Mouse (Mus musculus): ENCODE measurements at regions not wholly inside any gene's neighbourhood (a gene's known extent, or its start where the extent isn't known, plus 50 kb on each side); places are given as distances from the start of the nearest gene placed in this dataset.

DNA sequence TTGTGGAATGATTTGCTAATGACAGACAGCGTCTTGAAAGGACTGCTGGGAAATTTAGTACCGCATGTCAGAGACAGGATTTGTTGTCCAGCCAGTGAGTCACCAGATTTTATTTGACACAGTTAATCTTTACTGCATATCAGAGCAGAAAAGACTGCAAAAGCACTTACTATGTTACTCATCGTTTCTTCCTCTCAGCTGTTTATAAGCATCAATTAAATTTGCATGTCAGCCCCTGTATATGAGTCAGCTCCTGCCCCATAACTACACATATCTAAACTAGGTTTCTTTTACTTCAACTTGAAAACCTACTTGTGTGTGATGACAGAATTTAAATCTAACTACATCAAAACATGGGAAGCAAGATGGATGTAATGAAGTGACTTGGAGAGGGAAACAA lies 440.4 kb upstream of the Dppa4 start:
- Histone ChIP-seq H3K4me2 (ENCODE audit: low read depth, low read length) (no peak overlapping the region), H3K27ac (ENCODE audit: low read depth) (no peak overlapping the region), H3K36me3 (replicated peaks; ENCODE audit: insufficient read depth, low read length) (no peaks in the 10 kb centered on the region), H3K9ac (replicated peaks) (no peak overlapping the region), H3K9me3 (ENCODE audit: low read length) (no peaks in the 10 kb centered on the region), H3K27me3 (ENCODE audit: insufficient read depth, low read length) (no peaks in the 10 kb centered on the region), H3K4me3 (ENCODE audit: low read depth, low read length) (no peak overlapping the region), H3K4me1 (ENCODE audit: insufficient read depth) (no peaks in the 10 kb centered on the region)
- ATAC-seq (no peak), DNase-seq (no peak)
- TF ChIP-seq CTCF (IDR thresholded peaks at IDR 0.05; ENCODE audit: low read depth) (no peak), EP300 (IDR thresholded peaks at IDR 0.05; ENCODE audit: low read depth) (no peak)
- WGBS (ENCODE audit: insufficient replicate concordance): 85% methylated on average over 3 of the region's 3 CpGs

DNA sequence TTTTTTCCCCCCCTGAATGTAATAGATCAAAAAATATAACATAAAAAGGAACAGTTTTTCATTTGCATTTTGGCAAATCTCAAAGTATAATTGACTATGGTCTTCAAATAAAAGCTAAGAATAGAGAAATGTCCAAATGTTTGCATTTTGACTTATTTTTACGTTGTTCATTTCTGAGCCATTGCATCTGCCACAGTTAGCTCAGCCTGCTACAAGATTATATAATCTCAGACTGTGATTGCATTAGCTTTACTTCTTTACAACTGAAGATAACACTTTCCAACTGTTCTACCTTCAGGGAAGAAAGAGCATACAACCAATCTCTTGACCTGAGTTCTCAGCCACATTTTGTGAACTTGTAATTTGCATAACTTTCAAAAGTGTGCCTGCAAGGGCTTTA lies 431.9 kb upstream of the Dppa4 start:
- WGBS (ENCODE audit: insufficient replicate concordance): 54% methylated on average over 1 of the region's 1 CpGs
- no peak overlapping the region for H3K9ac ChIP-seq (replicated peaks)
- H3K27ac ChIP-seq (ENCODE audit: low read depth): no peak overlapping the region
- no peaks in the 10 kb centered on the region for H3K9me3 ChIP-seq (ENCODE audit: low read length)
- no peak for DNase-seq
- TF ChIP-seq EP300 (IDR thresholded peaks at IDR 0.05; ENCODE audit: low read depth) (no peak), CTCF (IDR thresholded peaks at IDR 0.05; ENCODE audit: low read depth) (no peak)
- H3K4me1 ChIP-seq (ENCODE audit: insufficient read depth): no peaks in the 10 kb centered on the region
- no peaks in the 10 kb centered on the region for H3K36me3 ChIP-seq (replicated peaks; ENCODE audit: insufficient read depth, low read length)
- no peak for ATAC-seq
- H3K4me3 ChIP-seq (ENCODE audit: low read depth, low read length): no peak overlapping the region
- H3K27me3 ChIP-seq (ENCODE audit: insufficient read depth, low read length): no peaks in the 10 kb centered on the region
- H3K4me2 ChIP-seq (ENCODE audit: low read depth, low read length): no peak overlapping the region

GRCm38 (mm10) chr16:47859840-47860239 lies 423.7 kb upstream of the Dppa4 start:
- Histone ChIP-seq H3K27ac (ENCODE audit: low read depth) (no peak overlapping the region), H3K9ac (replicated peaks) (no peak overlapping the region), H3K4me1 (ENCODE audit: insufficient read depth) (no peaks in the 10 kb centered on the region), H3K27me3 (ENCODE audit: insufficient read depth, low read length) (no peaks in the 10 kb centered on the region), H3K4me2 (ENCODE audit: low read depth, low read length) (no peak overlapping the region), H3K4me3 (ENCODE audit: low read depth, low read length) (no peak overlapping the region), H3K36me3 (replicated peaks; ENCODE audit: insufficient read depth, low read length) (no peaks in the 10 kb centered on the region), H3K9me3 (ENCODE audit: low read length) (no peaks in the 10 kb centered on the region)
- no peak for TF ChIP-seq EP300 (IDR thresholded peaks at IDR 0.05; ENCODE audit: low read depth)
- TF ChIP-seq CTCF (IDR thresholded peaks at IDR 0.05; ENCODE audit: low read depth): no peak
- no peak for DNase-seq
- no peak for ATAC-seq
- 64% methylated on average over 3 of the region's 3 CpGs for WGBS (ENCODE audit: insufficient replicate concordance)

DNA sequence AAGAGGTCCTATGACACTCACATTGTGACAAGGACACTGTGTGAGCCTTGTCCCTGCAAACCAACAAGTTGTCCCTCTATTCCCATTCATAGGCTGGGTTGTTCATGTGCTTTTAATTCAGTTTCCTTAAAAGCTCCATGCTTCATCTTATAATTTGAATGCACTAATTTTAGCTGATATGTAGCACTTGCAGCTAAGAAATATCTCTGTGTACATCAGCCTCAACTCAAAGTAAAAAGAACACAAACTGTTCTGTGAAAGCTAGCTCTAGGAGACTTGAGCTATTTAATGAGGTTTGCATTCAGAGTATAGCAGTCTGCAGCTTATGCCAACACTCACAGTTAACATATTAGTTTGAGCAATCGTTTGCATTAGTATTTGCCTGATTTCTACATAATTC lies 408.3 kb upstream of the Dppa4 start:
- no peaks in the 10 kb centered on the region for H3K27me3 ChIP-seq (ENCODE audit: insufficient read depth, low read length)
- H3K4me3 ChIP-seq (ENCODE audit: low read depth, low read length): no peak overlapping the region
- 56% methylated on average over 1 of the region's 1 CpGs for WGBS (ENCODE audit: insufficient replicate concordance)
- H3K4me1 ChIP-seq (ENCODE audit: insufficient read depth): no peaks in the 10 kb centered on the region
- no peaks in the 10 kb centered on the region for H3K9me3 ChIP-seq (ENCODE audit: low read length)
- no peak overlapping the region for H3K4me2 ChIP-seq (ENCODE audit: low read depth, low read length)
- H3K36me3 ChIP-seq (replicated peaks; ENCODE audit: insufficient read depth, low read length): no peaks in the 10 kb centered on the region
- H3K9ac ChIP-seq (replicated peaks): no peak overlapping the region
- H3K27ac ChIP-seq (ENCODE audit: low read depth): no peak overlapping the region
- ATAC-seq (no peak), DNase-seq (no peak)
- no peak for TF ChIP-seq EP300 (IDR thresholded peaks at IDR 0.05; ENCODE audit: low read depth)
- no peak for TF ChIP-seq CTCF (IDR thresholded peaks at IDR 0.05; ENCODE audit: low read depth)

DNA sequence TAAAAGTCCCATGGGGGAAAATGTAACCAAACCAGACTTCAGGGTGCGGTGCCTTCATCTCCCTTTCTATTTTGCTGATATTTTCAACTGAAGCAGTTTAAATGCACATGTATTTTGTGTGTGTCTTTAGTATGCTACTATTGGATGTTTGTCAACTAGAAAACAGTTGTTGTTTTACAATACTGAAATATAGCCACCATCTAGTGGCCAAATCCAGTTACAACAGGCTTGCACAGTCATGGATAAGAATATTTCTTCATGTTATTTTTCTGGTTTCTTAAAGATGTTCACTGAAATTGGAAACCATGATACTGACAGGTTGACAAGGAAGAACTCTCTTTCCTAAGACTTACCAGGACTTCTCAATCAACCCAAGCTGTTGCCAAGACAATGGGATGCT lies 400.1 kb upstream of the Dppa4 start:
- TF ChIP-seq EP300 (IDR thresholded peaks at IDR 0.05; ENCODE audit: low read depth) (no peak), CTCF (IDR thresholded peaks at IDR 0.05; ENCODE audit: low read depth) (peak; percentile 20; the same call in 1 of the 2 replicates)
- Histone ChIP-seq H3K27ac (ENCODE audit: low read depth) (no peak overlapping the region), H3K9me3 (ENCODE audit: low read length) (no peaks in the 10 kb centered on the region), H3K4me2 (ENCODE audit: low read depth, low read length) (no peak overlapping the region), H3K36me3 (replicated peaks; ENCODE audit: insufficient read depth, low read length) (no peaks in the 10 kb centered on the region), H3K4me3 (ENCODE audit: low read depth, low read length) (no peak overlapping the region), H3K4me1 (ENCODE audit: insufficient read depth) (no peaks in the 10 kb centered on the region), H3K9ac (replicated peaks) (no peak overlapping the region), H3K27me3 (ENCODE audit: insufficient read depth, low read length) (no peaks in the 10 kb centered on the region)
- ATAC-seq (no peak), DNase-seq (no peak)
- WGBS (ENCODE audit: insufficient replicate concordance): 93% methylated on average over 1 of the region's 1 CpGs

- Histone ChIP-seq H3K27ac (ENCODE audit: low read depth) (no peak overlapping the region), H3K27me3 (ENCODE audit: insufficient read depth, low read length) (no peaks in the 10 kb centered on the region), H3K4me1 (ENCODE audit: insufficient read depth) (no peaks in the 10 kb centered on the region), H3K4me3 (ENCODE audit: low read depth, low read length) (no peak overlapping the region), H3K9me3 (ENCODE audit: low read length) (no peaks in the 10 kb centered on the region), H3K36me3 (replicated peaks; ENCODE audit: insufficient read depth, low read length) (no peaks in the 10 kb centered on the region), H3K4me2 (ENCODE audit: low read depth, low read length) (no peak overlapping the region), H3K9ac (replicated peaks) (no peak overlapping the region)
- no peak for DNase-seq
- TF ChIP-seq CTCF (IDR thresholded peaks at IDR 0.05; ENCODE audit: low read depth) (no peak), EP300 (IDR thresholded peaks at IDR 0.05; ENCODE audit: low read depth) (no peak)
- 73% methylated on average over 4 of the region's 4 CpGs for WGBS (ENCODE audit: insufficient replicate concordance)
- ATAC-seq: no peak
Measured at GRCm38 (mm10) chr16:47887019-47887418, 396.5 kb upstream of the Dppa4 start.

DNA sequence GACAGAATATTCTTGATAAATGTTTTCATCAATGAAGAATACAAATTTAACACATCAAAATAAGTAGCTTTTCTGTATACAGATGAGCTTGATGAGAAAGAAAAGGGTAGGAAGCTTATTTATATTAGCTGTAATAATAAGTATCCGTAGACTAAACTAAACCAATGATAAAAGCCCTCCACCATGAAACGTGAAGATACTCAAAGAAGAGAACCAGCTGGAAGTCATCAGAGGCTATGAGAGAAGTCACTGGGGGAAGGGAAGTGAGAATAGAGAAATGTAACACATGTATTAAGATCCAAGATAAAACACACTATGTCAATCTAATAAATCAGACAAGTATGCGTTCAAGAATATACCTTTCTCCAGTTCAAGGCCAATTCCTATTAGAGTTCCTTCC lies 382.7 kb upstream of the Dppa4 start:
- H3K9ac ChIP-seq (replicated peaks): no peak overlapping the region
- TF ChIP-seq CTCF (IDR thresholded peaks at IDR 0.05; ENCODE audit: low read depth): no peak
- TF ChIP-seq EP300 (IDR thresholded peaks at IDR 0.05; ENCODE audit: low read depth): no peak
- no peaks in the 10 kb centered on the region for H3K36me3 ChIP-seq (replicated peaks; ENCODE audit: insufficient read depth, low read length)
- WGBS (ENCODE audit: insufficient replicate concordance): 73% methylated on average over 3 of the region's 3 CpGs
- H3K27ac ChIP-seq (ENCODE audit: low read depth): no peak overlapping the region
- no peaks in the 10 kb centered on the region for H3K9me3 ChIP-seq (ENCODE audit: low read length)
- H3K4me1 ChIP-seq (ENCODE audit: insufficient read depth): no peaks in the 10 kb centered on the region
- H3K4me3 ChIP-seq (ENCODE audit: low read depth, low read length): no peak overlapping the region
- no peaks in the 10 kb centered on the region for H3K27me3 ChIP-seq (ENCODE audit: insufficient read depth, low read length)
- DNase-seq (no peak), ATAC-seq (no peak)
- H3K4me2 ChIP-seq (ENCODE audit: low read depth, low read length): no peak overlapping the region
